Mouse (Mus musculus) hindbrain, embryonic 16.5 days (tissue): Measurements from ENCODE around the gene Pttg1. TPM values are rescaled to one million over a fixed set of nuclear protein-coding genes. Genes with fewer than 3 reads are reported as not detected.
A peak's percentile ranks its signal among the peaks of the same experiment; 100 is the strongest.

ENCODE experiments used
- ATAC-seq: fragments of 200-750 bp; cut with Nextera tagmentation; 2 replicates; pipeline ENCODE4 v1.8.0; 2017; ENCODE audit warnings: moderate TSS enrichment, moderate library complexity
- H3K27ac ChIP-seq: fragments of 300-500 bp; sonication (generic); 2 replicates; pipeline ENCODE4 v1.5.1; 2014; ENCODE audit warnings: low read depth, mild to moderate bottlenecking, control low read depth, low read length, moderate library complexity
- H3K27me3 ChIP-seq: fragments of 300-500 bp; sonication (generic); replicated peaks from 2 replicates; pipeline ENCODE4 v1.6.1; 2014; ENCODE audit warnings: low read length; ENCODE audit not compliant: control insufficient read depth, insufficient read depth
- H3K36me3 ChIP-seq: fragments of 300-500 bp; sonication (generic); 2 replicates; pipeline ENCODE4 v1.6.1; 2014; ENCODE audit warnings: mild to moderate bottlenecking, low read length, moderate library complexity, mixed read lengths; ENCODE audit not compliant: control insufficient read depth, insufficient read depth
- H3K4me1 ChIP-seq: fragments of 300-500 bp; sonication (generic); 2 replicates; pipeline ENCODE4 v1.6.1; 2014; ENCODE audit warnings: low read depth, low read length; ENCODE audit not compliant: control insufficient read depth, insufficient read depth
- H3K4me2 ChIP-seq: fragments of 300-500 bp; sonication (generic); 2 replicates; pipeline ENCODE4 v1.6.1; 2014; ENCODE audit warnings: mild to moderate bottlenecking, low read length, control low read depth, moderate library complexity
- H3K4me3 ChIP-seq: fragments of 300-500 bp; sonication (generic); 2 replicates; pipeline ENCODE4 v1.5.1; 2014; ENCODE audit warnings: mild to moderate bottlenecking, low read length, control low read depth, moderate library complexity
- H3K9ac ChIP-seq: fragments of 300-500 bp; sonication (generic); 2 replicates; pipeline ENCODE4 v1.6.1; 2014; ENCODE audit warnings: low read depth, mild to moderate bottlenecking, control low read depth, low read length, moderate library complexity
- H3K9me3 ChIP-seq: fragments of 300-500 bp; sonication (generic); 2 replicates; pipeline ENCODE4 v1.6.1; 2014; ENCODE audit warnings: mild to moderate bottlenecking, low read length, moderate library complexity; ENCODE audit not compliant: control insufficient read depth
- WGBS: fragments of 180-500 bp; shearing (Covaris S2); extraction: QIAGEN DNeasy Blood & Tissue Kit; methylation state at CpG from one replicate; pipeline ENCODE4 v1.1.7; 2014; 5-methylcytosine and 5-hydroxymethylcytosine counted together
- microRNA counts: library from miRNA; unstranded; fragments of <30 nt; microRNA quantifications from one replicate; lab custom pipeline; 2016
- microRNA-seq: library from miRNA; unstranded; fragments of <30 nt; microRNA quantifications from one replicate; pipeline ENCODE4, GENCODE M21; 2017
- polyA plus RNA-seq: library from polyadenylated mRNA; unstranded; fragments of >200 nt; fragmentation: Nextera tagmentation; extraction: Ambion mirVana; gene quantifications from 2 replicates; pipeline ENCODE4 v1.2.1, GENCODE M21; 2015

The Pttg1 gene
- polyA plus RNA-seq, 1 experiment from 2014 or later, result 56.3 TPM

DNA sequence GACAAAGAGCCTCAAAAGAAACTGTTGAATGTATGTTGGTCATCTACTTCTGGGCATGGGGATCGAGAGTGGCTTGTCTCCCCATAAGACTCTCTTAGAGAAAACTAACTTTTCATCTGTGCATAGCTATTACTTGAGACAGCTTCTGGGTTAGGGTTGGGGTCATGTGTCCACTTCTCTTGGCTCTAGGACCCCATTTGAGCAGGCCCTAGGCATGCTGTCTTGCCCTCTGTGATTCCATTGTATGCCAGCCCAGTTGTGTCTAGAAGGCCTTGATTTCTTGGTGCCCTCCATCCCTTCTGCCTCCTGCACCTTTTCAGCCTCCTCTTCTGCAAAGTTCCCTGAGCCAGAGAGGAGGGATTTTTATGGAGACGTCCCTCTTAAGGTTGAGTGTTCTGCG is 54.2 kb downstream of the Pttg1 start:
- Histone ChIP-seq H3K4me3 (no peak overlapping the region), H3K27ac (no peak overlapping the region), H3K4me2 (no peak overlapping the region), H3K27me3 (no peaks in the 10 kb centered on the region), H3K4me1 (no peaks in the 10 kb centered on the region), H3K9me3 (no peaks in the 10 kb centered on the region), H3K36me3 (no peaks in the 10 kb centered on the region), H3K9ac (no peak overlapping the region)
- no peak for ATAC-seq
- WGBS, result 94% methylated on average over 3 of the region's 3 CpGs

MicroRNAs within 50 kb of the gene (microRNA counts, 519-probe panel; counts per million panel counts)
- microRNA mmu-miR-146a (lab: Ali Mortazavi, UCI), result 2,648 counts per million, percentile 70 among the panel's probes with 10 or more counts

Small RNA genes within 50 kb of the gene (microRNA-seq; reads per million reads assigned to microRNA genes)
- gene Mir146, result 76.4 reads per million, percentile 45 among the genes with 10 or more reads in this experiment

Other genes starting within 250 kb of the Pttg1 start
- 54.4 and 55.2 TPM in 2 replicates for gene Slu7, start 7.5 kb upstream of the Pttg1 start, polyA plus RNA-seq
- 15.5 and 16.6 TPM in 2 replicates for gene C1qtnf2, start 48.0 kb upstream of the Pttg1 start, polyA plus RNA-seq
- gene Ccnjl, start 102.5 kb upstream of the Pttg1 start, polyA plus RNA-seq, result 7.1 and 10.7 TPM in 2 replicates
- 2.2 and 3.3 TPM in 2 replicates for gene 4933415A04Rik, start 160.8 kb upstream of the Pttg1 start, polyA plus RNA-seq
- not detected in 2 replicates for gene Fabp6, start 175.3 kb upstream of the Pttg1 start, polyA plus RNA-seq